Mouse (Mus musculus) erythroblast, embryonic 14.5 days (primary cell): ENCODE results near the gene Usp17lc.
"Not testable (repeated sequence)": the region's sequence is repeated elsewhere in the genome, so short reads cannot be mapped to it uniquely, and the experiment has no call there.

Experiments
- GATA1 ChIP-seq: IDR thresholded peaks from 2 replicates; pipeline ENCODE4 v1.6.1; 2012; ENCODE audit warnings: low read length, inconsistent platforms, mixed read lengths
- TAL1 ChIP-seq: IDR thresholded peaks from 3 replicates; pipeline ENCODE4 v1.6.1; 2012; ENCODE audit warnings: low read length, inconsistent platforms, mixed read lengths

- not testable (repeated sequence) for TF ChIP-seq GATA1, TAL1
Observed at GRCm38 (mm10) chr7:103406521-103407055, 8.3 kb upstream of the Usp17lc start.
